Comparison of ENCODE assay signal across 12 mouse cellular contexts in genomic region chr3:107112932-107113659, GRCm38 (mm10). TPM values are rescaled to one million over a fixed set of nuclear protein-coding genes. Genes with fewer than 3 reads are reported as not detected.
DNase-seq lines count a peak whose midpoint lies in the region; ATAC-seq lines count a peak whose summit lies in the region.
"Had no signal": no experiment of that assay in that cellular context is flagged by ENCODE, and none has a peak within 500 bp of the region (broad histone marks: within the 10 kb centered on the region; RNA-seq: fewer than 3 reads in every experiment).

No protein-coding gene starts in this region.

- H3K4me1 ChIP-seq in forebrain, embryonic 12.5 days, result peaks cover 21% of the 10 kb centered on the region
- H3K4me1 ChIP-seq in forebrain, embryonic 11.5 days (replicated peaks; ENCODE audit: control insufficient read depth, insufficient read depth, low read length), result no peaks in the 10 kb centered on the region
- H3K4me1 ChIP-seq in neural tube, embryonic 13.5 days (replicated peaks), result peaks cover 29% of the 10 kb centered on the region
- peaks cover 20% of the 10 kb centered on the region; the same call in 1 of the 2 replicates for H3K4me1 ChIP-seq in midbrain, embryonic 12.5 days

- H3K9ac ChIP-seq in forebrain, embryonic 12.5 days, result no peak overlapping the region
- H3K9ac ChIP-seq in forebrain, embryonic 11.5 days (ENCODE audit: low read length), result no peak overlapping the region
- H3K9ac ChIP-seq in neural tube, embryonic 13.5 days, result no peak overlapping the region; the same call in 1 of the 2 replicates
- H3K9ac ChIP-seq in midbrain, embryonic 12.5 days (replicated peaks), result no peak overlapping the region

- ATAC-seq in forebrain, embryonic 12.5 days (ENCODE audit: low FRiP score), result peak; percentile 28; the same call in 1 of the 2 replicates
- no peak for ATAC-seq in forebrain, embryonic 11.5 days (replicated peaks; ENCODE audit: low FRiP score)
- peak; percentile 36 for ATAC-seq in neural tube, embryonic 13.5 days (ENCODE audit: low read depth)
- ATAC-seq in midbrain, embryonic 12.5 days (ENCODE audit: low FRiP score, low read depth), result no peak

- H3K27me3 ChIP-seq in forebrain, embryonic 12.5 days, result no peaks in the 10 kb centered on the region
- H3K27me3 ChIP-seq in forebrain, embryonic 11.5 days (ENCODE audit: control insufficient read depth, insufficient read depth, low read length), result no peaks in the 10 kb centered on the region
- H3K27me3 ChIP-seq in neural tube, embryonic 13.5 days, result no peaks in the 10 kb centered on the region
- H3K27me3 ChIP-seq in midbrain, embryonic 12.5 days, result no peaks in the 10 kb centered on the region

- WGBS in forebrain, embryonic 12.5 days, result 75% methylated on average over 10 of the region's 10 CpGs
- 79% methylated on average over 10 of the region's 10 CpGs for WGBS in forebrain, embryonic 11.5 days
- WGBS in neural tube, embryonic 13.5 days, result 60% methylated on average over 10 of the region's 10 CpGs
- WGBS in midbrain, embryonic 12.5 days, result 64% methylated on average over 10 of the region's 10 CpGs

- H3K4me3 ChIP-seq in forebrain, embryonic 12.5 days (replicated peaks), result no peak overlapping the region
- H3K4me3 ChIP-seq in forebrain, embryonic 11.5 days (ENCODE audit: low read depth, low read length), result no peak overlapping the region
- H3K4me3 ChIP-seq in neural tube, embryonic 13.5 days, result no peak overlapping the region
- H3K4me3 ChIP-seq in midbrain, embryonic 12.5 days, result no peak overlapping the region

- no peaks in the 10 kb centered on the region for H3K36me3 ChIP-seq in forebrain, embryonic 12.5 days (replicated peaks)
- H3K36me3 ChIP-seq in forebrain, embryonic 11.5 days (ENCODE audit: control insufficient read depth, insufficient read depth, low read length), result no peaks in the 10 kb centered on the region
- H3K36me3 ChIP-seq in neural tube, embryonic 13.5 days, result no peaks in the 10 kb centered on the region
- no peaks in the 10 kb centered on the region for H3K36me3 ChIP-seq in midbrain, embryonic 12.5 days

- peak overlapping the region; percentile 41; the same call in 1 of the 2 replicates for H3K4me2 ChIP-seq in forebrain, embryonic 12.5 days
- no peak overlapping the region for H3K4me2 ChIP-seq in forebrain, embryonic 11.5 days (ENCODE audit: low read depth, low read length, severe bottlenecking)
- peak overlapping the region; percentile 45 for H3K4me2 ChIP-seq in neural tube, embryonic 13.5 days
- H3K4me2 ChIP-seq in midbrain, embryonic 12.5 days (replicated peaks), result peak overlapping the region; percentile 36; the same call in 1 of the 2 replicates

- no peaks in the 10 kb centered on the region for H3K9me3 ChIP-seq in forebrain, embryonic 12.5 days
- H3K9me3 ChIP-seq in forebrain, embryonic 11.5 days (ENCODE audit: control insufficient read depth, low read length), result no peaks in the 10 kb centered on the region
- H3K9me3 ChIP-seq in neural tube, embryonic 13.5 days, result no peaks in the 10 kb centered on the region
- H3K9me3 ChIP-seq in midbrain, embryonic 12.5 days, result no peaks in the 10 kb centered on the region

- H3K27ac ChIP-seq in forebrain, embryonic 12.5 days, result peak overlapping the region; percentile 57; the same call in 1 of the 2 replicates
- no peak overlapping the region for H3K27ac ChIP-seq in forebrain, embryonic 11.5 days (ENCODE audit: low read depth, low read length)
- H3K27ac ChIP-seq in neural tube, embryonic 13.5 days (replicated peaks), result peak overlapping the region; percentile 86
- H3K27ac ChIP-seq in midbrain, embryonic 12.5 days (replicated peaks), result peak overlapping the region; percentile 80

- DNase-seq in forebrain, embryonic 11.5 days (ENCODE audit: low spot score), result no peak
- no peak for DNase-seq in neural tube, embryonic 10.5 days (ENCODE audit: extremely low spot score, low spot score)
- DNase-seq in urinary bladder, postnatal 14 days (ENCODE audit: low spot score), result no peak
- no peak for DNase-seq in layer of hippocampus, adult 9-10 months (ENCODE audit: low spot score)
- DNase-seq in T-cell, adult 2 months (ENCODE audit: low spot score), result no peak
- DNase-seq: kidney, postnatal 36 days; lung, adult 2 months; thymus, postnatal 4 days had no signal

RNA-seq across cellular contexts. Expression of gene Kcna2, which starts 12.2 kb away (rescaled TPM):
- 0.29 TPM in 2 replicates for polyA plus RNA-seq in forebrain, embryonic 12.5 days (2016; fragmentation: Nextera tagmentation; extraction: Ambion mirVana)
- 0.05 and 0.20 TPM in 2 replicates for polyA plus RNA-seq in forebrain, embryonic 11.5 days (2014; fragmentation: Nextera tagmentation; extraction: Ambion mirVana)
- 1.5 and 1.9 TPM in 2 replicates for polyA plus RNA-seq in neural tube, embryonic 13.5 days (2015; fragmentation: Nextera tagmentation; extraction: Ambion mirVana)
- 0.46 and 0.67 TPM in 2 replicates for polyA plus RNA-seq in midbrain, embryonic 12.5 days (2016; fragmentation: Nextera tagmentation; extraction: Ambion mirVana)
- polyA plus RNA-seq: limb, embryonic 11.5 days had no signal

Comparison
In these comparisons a context has a peak if more than half of its experiments do, and no peak if none do; other contexts are left out.
1. ATAC-seq: peak in forebrain, embryonic 12.5 days (single experiment) and neural tube, embryonic 13.5 days (single experiment); none in forebrain, embryonic 11.5 days (single experiment) and midbrain, embryonic 12.5 days (single experiment).